Mouse (Mus musculus): ENCODE data around the gene Ubtd2. TPM values are rescaled to one million over a fixed set of nuclear protein-coding genes. Genes with fewer than 3 reads are reported as not detected.
A peak's percentile ranks its signal among the peaks of the same experiment; 100 is the strongest.

Gene Ubtd2
- total RNA-seq (2021): 10 to 100 TPM; 52.7 to 53.0 TPM
- long read RNA-seq, experiment 1, transcript Ubtd2-201 (3 exons, 1,012 nt): major isoform, 23 of 31 reads
- long read RNA-seq, experiment 1, partial matches to known transcripts: 7 of 31 reads
- long read RNA-seq, experiment 1, other reads (novel, unspliced or antisense): 1 of 31 reads
- long read RNA-seq, experiment 2, transcript Ubtd2-201 (3 exons, 1,012 nt): major isoform, 24 of 27 reads
- long read RNA-seq, experiment 2, partial matches to known transcripts: 3 of 27 reads
- long read RNA-seq, experiment 2, other reads (novel, unspliced or antisense): 0 of 27 reads

DNA sequence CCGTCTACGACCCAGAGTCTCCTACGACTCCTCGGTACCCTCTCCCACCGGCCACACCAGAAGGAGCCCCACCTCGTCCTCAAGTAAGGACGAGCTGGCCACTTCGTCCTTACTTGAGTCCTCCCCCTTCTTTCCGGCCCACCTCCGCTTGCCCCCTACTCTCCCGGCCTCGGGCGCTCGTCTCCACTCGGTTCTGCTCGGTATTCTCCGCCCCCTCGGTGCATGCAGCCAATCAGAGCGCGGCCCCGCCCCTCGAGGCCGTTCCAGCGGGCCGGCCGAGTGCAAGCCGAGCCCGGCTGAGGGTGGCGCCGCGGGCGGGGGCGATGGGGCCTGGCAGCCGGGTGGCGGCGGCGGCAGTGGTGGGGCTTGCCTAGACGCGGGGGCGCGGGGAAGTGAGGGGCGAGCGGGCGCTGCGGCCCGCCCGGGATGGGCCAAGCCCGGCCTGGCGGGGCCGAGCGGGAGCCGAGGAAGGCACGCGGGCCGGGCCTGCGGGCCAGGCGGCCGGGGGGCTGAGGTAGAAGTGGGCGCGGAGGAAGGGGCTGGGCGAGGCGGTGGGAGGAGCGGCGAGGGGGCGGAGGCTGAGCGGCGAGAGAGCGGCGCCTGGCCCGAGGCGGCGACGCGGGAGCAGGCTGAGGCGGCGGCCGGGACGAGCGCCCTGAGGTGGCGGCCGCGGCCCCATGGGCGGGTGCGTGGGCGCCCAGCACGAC lies at the start of gene Ubtd2:
Gene Ubtd2, plus strand, starts transcription at position 571 of the 707 bp plus-strand sequence.
- DNase-seq (ENCODE audit: low spot score in 2 of 2): peak; percentile 96 to 97
- intact Hi-C loops (cut with DNase I): loop anchor here (2.0 to 10.0 kb wide), 6 partner anchors 47 to 260 kb away; partner anchors contain the start of genes Efcab9, Sh3pxd2b and Stk10

DNA sequence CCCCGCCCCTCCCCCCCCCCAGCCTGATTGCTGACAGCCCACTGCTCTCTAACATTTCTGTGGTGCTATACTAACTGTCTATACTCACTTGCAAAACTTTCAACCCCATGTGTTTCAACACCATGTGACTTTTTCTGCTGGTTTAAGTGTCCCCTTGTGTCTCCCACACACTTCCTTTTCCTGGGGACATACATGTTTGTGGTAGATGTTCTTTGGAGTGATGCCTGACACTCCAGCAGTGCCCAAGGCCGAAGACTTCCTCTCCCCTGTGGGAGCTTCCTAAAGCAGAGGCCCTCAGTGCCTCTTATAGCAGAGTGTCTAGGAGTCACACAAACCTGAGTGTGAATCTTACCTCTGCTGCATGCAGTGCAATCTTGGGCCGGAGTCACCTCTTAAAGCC lies 47.3 kb upstream of the Ubtd2 start:
- intact Hi-C loops (cut with DNase I): loop anchor here (5.0 kb wide), 1 partner anchor 61 kb away; the partner anchor contains the start of gene Sh3pxd2b

DNA sequence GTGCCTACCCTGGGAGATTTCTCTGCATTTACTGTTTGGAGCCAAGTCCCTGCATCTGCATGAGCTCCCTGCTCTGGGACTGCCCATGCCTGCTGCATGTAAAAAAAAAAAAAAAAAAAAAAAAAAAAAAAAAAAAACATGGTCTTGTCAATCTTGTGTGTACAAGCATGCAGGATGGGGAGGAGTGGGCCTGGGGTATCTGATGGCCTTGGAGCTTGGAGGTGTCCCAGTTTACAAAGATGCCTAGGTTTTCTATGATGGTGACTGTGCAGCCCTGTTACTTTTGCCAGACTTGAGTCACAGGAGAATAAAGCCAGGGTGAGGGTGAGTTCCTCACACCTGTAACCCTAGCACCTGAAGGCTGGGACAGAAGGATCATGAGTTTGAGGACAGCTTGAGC lies 46.1 kb upstream of the Ubtd2 start:
- intact Hi-C loops (cut with DNase I): loop anchor here (5.0 kb wide), 1 partner anchor 62 kb away; the partner anchor contains the start of gene Sh3pxd2b
- DNase-seq (ENCODE audit: low spot score in 2 of 2): no peak

More for the DNA sequence above, 47.3 kb upstream of the Ubtd2 start:
- DNase-seq (ENCODE audit: low spot score in 2 of 2): no peak

DNA sequence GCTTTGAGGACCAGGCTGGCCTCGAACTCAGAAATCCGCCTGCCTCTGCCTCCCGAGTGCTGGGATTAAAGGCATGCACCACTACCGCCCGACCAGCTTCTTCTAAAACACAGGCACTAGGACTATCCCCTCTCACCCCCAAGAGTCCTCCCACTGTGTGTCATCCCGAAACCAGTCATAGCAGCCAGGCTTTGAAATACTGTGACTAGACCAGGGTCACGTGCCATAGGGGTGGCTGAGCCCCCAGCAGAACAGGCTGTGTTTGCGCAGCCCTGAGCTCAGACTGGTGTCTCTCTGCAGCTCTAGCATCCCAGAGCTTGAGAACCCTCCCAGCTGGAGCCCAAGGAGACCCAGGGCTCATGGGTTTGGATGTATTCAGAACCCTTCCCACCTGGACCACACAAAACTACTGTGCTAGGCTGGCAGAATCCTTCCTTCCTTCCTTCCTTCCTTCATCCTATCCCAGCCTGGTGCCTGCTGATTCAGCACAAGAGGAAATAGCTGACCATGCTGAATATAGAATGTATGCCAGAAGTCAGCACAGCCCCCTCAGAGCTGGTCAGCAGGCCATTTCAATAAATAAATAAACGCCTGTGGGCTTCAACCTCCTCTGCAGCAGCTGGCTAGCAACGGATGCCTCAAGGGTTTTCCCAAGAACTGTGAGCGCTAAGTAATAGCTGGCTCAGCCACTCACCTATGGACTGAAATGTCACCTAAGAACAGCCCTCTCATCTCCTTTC lies 45.2 kb upstream of the Ubtd2 start:
- DNase-seq (ENCODE audit: low spot score in 2 of 2): no peak
- intact Hi-C loops (cut with DNase I): loop anchor here (5.0 kb wide), 1 partner anchor 63 kb away; the partner anchor contains the start of gene Sh3pxd2b

DNA sequence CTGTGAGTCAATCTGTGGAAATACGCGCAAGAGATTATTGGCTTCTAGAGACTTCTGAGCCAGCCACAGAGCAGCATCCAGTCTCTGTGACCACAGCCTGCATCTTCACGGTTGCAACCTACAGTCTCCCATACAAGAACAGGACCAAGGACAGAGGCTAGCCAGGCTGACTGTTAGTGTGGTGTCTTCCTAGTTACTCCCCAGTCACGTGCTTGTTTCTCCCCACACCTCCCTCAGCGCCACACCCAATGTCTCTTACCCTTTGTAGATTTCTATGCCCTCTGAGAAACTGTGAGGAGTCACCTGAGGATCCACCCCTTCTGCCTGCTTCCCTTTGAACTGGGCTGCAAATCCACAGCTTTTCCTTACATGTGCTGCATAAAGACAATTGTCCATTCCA lies 35.2 kb upstream of the Ubtd2 start:
- DNase-seq (ENCODE audit: low spot score in 2 of 2): no peak
- intact Hi-C loops (cut with DNase I): no loop called here

DNA sequence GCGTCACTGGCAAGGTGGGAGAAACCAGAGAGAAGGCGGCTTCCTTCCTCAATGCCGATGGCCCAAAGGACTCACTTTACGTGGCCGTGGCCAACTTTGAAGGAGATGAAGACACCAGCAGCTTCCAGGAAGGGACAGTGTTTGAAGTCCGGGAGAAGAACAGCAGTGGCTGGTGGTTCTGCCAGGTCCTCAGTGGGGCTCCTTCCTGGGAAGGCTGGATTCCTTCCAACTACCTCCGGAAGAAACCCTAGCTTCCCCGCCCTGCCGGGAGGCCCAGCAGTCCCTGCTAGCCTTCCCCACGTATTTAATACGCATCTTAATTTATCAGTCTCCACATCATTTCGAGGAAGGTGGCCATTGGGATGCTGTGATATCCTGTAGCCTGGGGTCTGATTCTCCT lies 31.9 kb upstream of the Ubtd2 start:
- no peak for DNase-seq (ENCODE audit: low spot score in 2 of 2)
- intact Hi-C loops (cut with DNase I): no loop called here

DNA sequence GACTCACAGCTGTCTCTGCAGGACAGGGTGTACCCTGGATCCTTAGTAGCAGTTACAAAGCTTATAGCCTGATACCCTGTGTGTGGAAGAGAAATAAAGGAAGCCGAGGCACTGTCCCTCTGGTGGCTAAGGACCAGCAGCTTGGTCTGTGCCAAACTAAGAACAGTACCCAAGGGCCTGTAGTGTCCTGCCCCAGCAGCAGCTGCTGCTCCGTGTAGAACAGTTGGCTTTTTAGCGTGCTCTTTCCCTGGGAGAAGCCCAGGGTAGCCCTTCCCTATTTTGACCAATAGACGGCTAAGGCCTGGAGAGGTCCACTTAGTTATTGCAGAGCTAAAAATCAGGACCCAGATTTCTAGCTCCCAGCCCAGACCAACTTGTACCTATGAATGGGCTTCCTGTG lies 30.6 kb upstream of the Ubtd2 start:
- intact Hi-C loops (cut with DNase I): no loop called here
- no peak for DNase-seq (ENCODE audit: low spot score in 2 of 2)

DNA sequence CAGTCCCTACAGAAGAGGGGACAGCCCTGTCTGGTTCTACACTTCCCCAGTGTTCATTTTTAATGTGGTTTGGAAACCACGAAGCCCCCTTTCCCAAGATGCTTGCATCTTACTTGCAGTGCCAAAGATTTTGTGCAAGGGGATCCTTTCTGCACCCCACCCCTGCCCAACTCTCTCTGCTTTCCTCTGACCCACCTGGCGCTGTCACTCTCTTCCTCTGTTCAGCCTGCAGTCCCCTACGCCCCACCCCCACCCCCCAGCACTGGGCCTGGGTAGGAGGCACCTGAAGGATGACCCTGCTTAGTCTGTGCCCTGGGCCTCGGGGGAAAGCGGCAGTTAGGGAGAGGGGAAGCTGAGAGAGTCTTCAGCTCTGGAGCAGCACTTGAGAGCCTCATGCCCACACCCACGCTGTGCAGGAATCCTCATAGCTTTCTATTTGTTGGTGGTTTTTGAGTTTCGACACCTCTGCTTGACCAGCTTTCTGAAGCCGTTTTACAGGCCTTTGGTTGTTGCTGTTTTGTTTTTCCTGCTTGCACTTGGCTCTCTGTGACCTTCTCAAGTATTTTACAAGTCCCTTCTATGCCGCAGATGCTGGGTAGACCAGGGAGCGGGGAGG lies 30.0 kb upstream of the Ubtd2 start:
- intact Hi-C loops (cut with DNase I): no loop called here
- no peak for DNase-seq (ENCODE audit: low spot score in 2 of 2)

DNA sequence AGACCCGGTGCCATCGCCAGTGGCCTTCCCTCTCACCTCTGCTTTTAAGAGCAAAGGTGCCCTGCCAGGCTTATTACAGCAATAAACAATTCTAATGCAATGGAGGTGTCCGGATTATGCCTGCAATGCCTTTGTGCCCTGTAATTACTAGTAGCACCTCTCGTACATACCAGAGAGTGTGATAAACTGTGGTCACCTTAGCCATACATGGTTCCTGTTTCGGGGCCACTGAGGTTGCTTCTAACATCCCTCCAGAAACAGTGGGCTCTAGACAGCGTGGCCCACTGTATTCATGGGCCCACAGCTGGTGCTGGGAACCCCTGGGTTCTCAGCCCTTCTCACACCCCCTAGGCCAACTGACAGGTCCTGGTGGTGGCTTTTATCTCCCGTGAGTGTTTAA lies 27.6 kb upstream of the Ubtd2 start:
- no peak for DNase-seq (ENCODE audit: low spot score in 2 of 2)
- intact Hi-C loops (cut with DNase I): no loop called here

DNA sequence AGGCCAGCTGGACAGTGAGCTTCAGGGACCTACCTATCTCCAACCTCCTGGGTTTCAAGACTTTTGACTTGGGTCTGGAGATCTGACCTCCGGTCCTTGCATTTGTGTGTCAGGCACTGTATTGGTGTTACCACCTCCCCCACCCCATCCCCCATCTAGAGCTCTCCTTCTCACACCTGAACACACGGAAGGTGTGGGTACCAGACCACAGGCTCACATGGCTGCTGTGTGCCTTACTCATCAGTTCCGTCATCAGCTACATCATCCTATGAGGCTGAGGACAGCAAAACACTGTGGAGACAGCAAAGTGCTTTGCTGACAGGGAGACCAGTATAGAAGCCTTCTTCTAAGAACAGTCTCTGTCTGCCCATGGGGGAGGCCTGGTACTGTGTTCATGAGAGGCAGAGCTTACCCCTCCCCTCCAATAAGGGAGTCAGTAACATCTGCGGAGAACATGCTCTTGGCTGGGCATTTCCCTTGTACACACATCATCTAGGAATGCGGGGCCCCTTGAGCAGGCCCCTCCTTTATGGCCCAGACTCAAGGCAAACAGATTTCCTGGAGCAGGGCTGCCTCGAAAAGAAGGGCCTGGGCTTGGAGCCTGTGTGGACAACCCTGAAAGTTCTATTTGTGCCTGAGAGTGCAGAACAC lies 19.6 kb upstream of the Ubtd2 start:
- intact Hi-C loops (cut with DNase I): no loop called here

DNA sequence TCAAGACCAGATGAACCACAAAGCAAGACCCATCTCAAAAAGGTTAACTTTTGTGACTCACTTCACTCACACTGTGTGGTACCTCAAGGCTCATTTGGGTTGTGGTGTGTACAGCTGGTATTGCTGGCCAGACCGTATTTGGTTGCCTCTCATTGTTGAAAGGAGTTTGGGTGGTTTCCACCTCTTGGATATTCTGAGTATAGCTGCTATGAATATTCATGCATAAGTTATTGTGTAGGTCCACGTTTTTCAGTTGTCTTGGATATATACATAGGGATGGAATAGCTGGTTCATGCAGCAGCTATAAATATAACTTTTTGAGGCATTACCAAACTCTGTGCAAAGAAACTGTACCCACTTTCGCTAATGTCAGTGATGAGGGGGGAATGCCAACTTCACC lies 12.6 kb upstream of the Ubtd2 start:
- intact Hi-C loops (cut with DNase I): no loop called here
- DNase-seq (ENCODE audit: low spot score in 2 of 2): peak in 1 of 2 experiments; percentile 29

More for the DNA sequence above, 19.6 kb upstream of the Ubtd2 start:
- DNase-seq (ENCODE audit: low spot score in 2 of 2): no peak

DNA sequence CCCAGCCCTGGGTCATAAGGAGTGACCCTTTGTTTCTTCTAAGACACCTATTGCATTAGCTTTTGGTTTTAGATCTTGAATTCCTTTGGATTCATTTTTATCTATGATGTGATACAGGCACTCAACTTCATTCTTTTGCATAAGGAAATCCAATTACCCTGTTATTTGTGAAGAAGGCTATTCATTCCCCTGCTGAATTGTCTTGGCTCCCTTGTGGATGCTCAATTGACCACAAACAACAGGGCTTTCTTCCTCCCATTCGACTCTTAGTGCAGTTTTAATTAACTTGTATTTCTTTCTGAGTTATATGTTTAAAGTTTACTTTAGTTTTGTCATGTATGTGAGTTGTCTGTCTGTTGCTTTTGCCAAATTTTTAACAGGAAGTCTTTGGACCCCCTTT lies 10.9 kb upstream of the Ubtd2 start:
- no peak for DNase-seq (ENCODE audit: low spot score in 2 of 2)
- intact Hi-C loops (cut with DNase I): no loop called here

DNA sequence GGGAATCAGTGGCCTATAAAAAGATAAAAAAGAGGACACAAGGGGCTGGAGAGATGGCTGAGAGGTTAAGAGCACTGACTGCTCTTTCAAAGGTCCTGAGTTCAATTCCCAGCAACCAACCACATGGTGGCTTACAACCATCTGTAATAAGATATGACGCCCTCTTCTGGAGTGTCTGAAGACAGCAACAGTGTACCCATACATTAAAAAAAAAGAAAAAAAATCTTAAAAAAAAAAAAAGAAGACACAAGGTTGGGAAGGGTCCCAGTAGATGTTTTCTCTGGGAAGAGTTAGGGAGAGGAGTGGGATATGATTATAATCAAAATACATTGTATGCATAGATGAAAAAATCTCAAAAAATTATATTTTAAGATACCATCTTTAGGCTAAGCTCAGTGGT lies 10.0 kb upstream of the Ubtd2 start:
- no peak for DNase-seq (ENCODE audit: low spot score in 2 of 2)
- intact Hi-C loops (cut with DNase I): no loop called here

DNA sequence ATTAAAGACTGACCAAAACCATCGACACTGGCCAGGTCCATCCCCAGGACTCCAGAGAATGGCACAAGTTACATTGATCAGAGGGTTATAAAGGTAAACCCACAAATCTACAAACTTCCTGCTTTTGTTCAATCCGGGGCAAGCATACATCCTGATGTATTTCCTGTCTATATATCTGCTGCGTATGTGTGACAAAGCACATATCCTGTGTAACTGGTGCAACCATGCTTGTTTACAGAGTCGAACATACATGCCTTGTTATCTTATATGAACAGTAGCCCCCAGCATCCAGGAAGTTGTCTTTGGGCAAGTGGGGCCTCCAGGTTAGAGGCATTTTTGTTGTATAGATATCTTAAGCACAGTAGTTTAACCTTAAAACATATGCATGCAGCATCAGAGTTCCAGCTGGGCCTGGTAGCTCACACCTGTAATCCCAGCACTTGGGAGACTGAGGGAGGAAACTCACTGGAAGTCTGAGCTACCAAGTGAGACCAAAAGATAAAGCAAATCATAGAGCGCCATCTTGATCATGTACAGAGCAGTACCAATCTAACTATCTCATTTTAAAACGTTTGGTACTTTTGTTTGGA lies 9.4 kb upstream of the Ubtd2 start:
- intact Hi-C loops (cut with DNase I): no loop called here

DNA sequence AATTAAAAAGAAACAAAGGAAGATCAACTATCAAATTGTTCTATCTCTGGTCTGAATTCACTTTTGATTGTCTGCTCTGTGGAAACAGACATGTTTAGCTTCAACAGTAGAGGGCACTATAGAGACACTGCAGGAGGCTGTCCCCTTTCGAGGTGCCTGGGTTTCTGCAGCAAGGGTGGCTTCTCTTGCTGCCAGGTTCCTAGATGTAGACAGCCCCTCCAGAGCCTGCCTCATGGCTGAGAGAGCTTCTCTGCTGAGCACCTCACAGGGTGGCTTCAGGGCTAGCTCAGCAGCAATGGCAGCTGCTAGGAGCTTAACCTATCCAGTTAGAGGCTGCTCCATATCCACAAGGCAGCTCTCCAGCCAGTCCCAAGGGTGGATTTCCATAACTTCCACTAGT lies 5.0 kb upstream of the Ubtd2 start:
- intact Hi-C loops (cut with DNase I): loop anchor here (5.0 to 10.0 kb wide), 4 partner anchors 52 to 265 kb away; partner anchors contain the start of gene Sh3pxd2b

More for the DNA sequence above, 9.4 kb upstream of the Ubtd2 start:
- DNase-seq (ENCODE audit: low spot score in 2 of 2): no peak

DNA sequence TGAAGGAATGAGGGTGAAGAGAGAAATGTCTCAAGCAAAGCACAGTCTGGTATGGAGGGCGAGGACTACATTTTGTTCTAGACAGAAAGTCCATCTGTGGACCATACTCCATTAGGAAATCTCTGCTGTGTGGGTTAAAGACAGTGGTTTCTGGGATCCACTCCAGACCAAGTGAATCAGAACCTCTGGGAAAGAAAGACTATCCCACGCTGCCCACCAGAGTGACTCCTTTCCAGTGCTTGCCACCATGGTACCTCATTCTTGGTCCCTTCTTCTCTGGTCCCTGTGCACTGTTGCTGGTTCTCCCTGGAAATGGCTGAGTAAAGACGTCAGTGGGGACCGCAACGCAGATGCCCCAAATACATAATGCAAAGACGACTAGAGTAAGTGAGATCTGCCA lies 3.9 kb upstream of the Ubtd2 start:
- DNase-seq (ENCODE audit: low spot score in 2 of 2): no peak

More for the DNA sequence above, 5.0 kb upstream of the Ubtd2 start:
- peak; percentile 56 to 60 for DNase-seq (ENCODE audit: low spot score in 2 of 2)

DNA sequence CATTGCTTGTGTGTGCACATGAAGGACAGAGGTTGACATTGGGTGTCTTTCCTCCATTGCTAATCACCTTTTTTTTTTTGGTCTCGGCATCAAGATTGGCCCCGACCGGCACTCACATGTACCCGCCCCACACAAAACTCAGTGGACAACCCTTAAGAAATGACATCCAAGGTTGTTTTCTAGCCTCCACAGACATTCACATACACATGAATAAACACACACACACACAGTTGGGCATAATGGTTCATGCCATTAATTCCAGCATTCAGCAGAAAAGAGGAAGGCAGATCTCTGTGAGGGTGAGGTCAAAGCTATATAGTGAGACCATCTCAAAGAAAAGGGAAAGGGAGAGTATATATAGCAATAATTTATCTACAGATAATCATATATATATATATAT lies 2.4 kb upstream of the Ubtd2 start:
- no peak for DNase-seq (ENCODE audit: low spot score in 2 of 2)
- intact Hi-C loops (cut with DNase I): loop anchor here (5.0 to 10.0 kb wide), 4 partner anchors 50 to 262 kb away; partner anchors contain the start of gene Sh3pxd2b

More for the DNA sequence above, 3.9 kb upstream of the Ubtd2 start:
- intact Hi-C loops (cut with DNase I): loop anchor here (5.0 to 10.0 kb wide), 4 partner anchors 51 to 263 kb away; partner anchors contain the start of gene Sh3pxd2b

DNA sequence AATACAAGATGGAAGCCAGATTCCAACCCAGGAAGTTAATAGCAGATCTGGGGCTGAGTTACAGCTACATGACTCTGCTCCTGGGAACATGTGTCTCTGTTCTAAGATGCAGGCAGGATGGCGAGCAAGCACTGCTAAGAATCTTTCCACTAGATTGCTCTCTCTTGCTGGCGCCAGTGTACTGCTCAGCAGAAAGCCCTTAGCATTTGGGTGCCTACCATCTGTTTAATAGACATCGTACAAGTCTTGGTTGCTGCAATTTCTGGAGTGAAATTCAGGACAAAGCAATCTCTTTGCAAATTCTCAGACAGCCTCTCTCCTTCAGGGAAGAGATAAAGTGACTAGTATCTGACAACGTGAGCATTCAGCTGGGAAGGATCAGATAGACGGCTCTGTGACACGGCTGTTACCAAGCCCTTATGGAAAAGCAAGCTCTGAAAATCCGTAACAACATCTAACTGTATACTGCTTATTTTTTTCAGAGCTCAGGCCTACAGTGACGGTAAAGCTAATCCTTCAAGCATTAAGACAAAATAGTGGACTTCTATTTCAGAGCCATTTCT lies 1.7 kb upstream of the Ubtd2 start:
- DNase-seq (ENCODE audit: low spot score in 2 of 2): peak; percentile 47 to 50

More for the DNA sequence above, 1.7 kb upstream of the Ubtd2 start:
- intact Hi-C loops (cut with DNase I): loop anchor here (5.0 to 10.0 kb wide), 4 partner anchors 49 to 261 kb away; partner anchors contain the start of gene Sh3pxd2b

All from left cerebral cortex, postnatal 14 days (tissue).